Mouse (Mus musculus) hindbrain, postnatal 0 days (tissue): ENCODE results near the gene Tnk2. TPM values are rescaled to one million over a fixed set of nuclear protein-coding genes. Genes with fewer than 3 reads are reported as not detected.

ENCODE experiments used
- ATAC-seq: fragments of 200-750 bp; cut with Nextera tagmentation; 2 replicates; pipeline ENCODE4 v1.8.0; 2017; ENCODE audit warnings: mild to moderate bottlenecking, moderate TSS enrichment, moderate library complexity
- DNase-seq: peaks from one replicate; pipeline ENCODE4 v3.0.0-alpha.2; 2015; ENCODE audit warnings: low spot score
- H3K27ac ChIP-seq: fragments of 300-500 bp; sonication (generic); 2 replicates; pipeline ENCODE4 v1.5.1; 2014; ENCODE audit warnings: mild to moderate bottlenecking
- H3K27me3 ChIP-seq: fragments of 300-500 bp; sonication (generic); 2 replicates; pipeline ENCODE4 v1.6.1; 2014; ENCODE audit warnings: low read length, mixed read lengths; ENCODE audit not compliant: insufficient read depth
- H3K36me3 ChIP-seq: fragments of 300-500 bp; sonication (generic); 2 replicates; pipeline ENCODE4 v1.6.1; 2014; ENCODE audit warnings: low read length, mixed read lengths; ENCODE audit not compliant: insufficient read depth
- H3K4me1 ChIP-seq: fragments of 300-500 bp; sonication (generic); 2 replicates; pipeline ENCODE4 v1.6.1; 2014; ENCODE audit warnings: antibody characterized with exemption, low read length, mixed read lengths; ENCODE audit not compliant: insufficient read depth
- H3K4me2 ChIP-seq: fragments of 300-500 bp; sonication (generic); 2 replicates; pipeline ENCODE4 v1.6.1; 2014; ENCODE audit warnings: low read depth, mild to moderate bottlenecking, low read length, moderate library complexity, mixed read lengths
- H3K4me3 ChIP-seq: fragments of 300-500 bp; sonication (generic); 2 replicates; pipeline ENCODE4 v1.5.1; 2014; ENCODE audit warnings: low read length
- H3K9ac ChIP-seq: fragments of 300-500 bp; sonication (generic); replicated peaks from 2 replicates; pipeline ENCODE4 v1.6.1; 2014; ENCODE audit warnings: mild to moderate bottlenecking, low read length, moderate library complexity, mixed read lengths
- H3K9me3 ChIP-seq: fragments of 300-500 bp; sonication (generic); 2 replicates; pipeline ENCODE4 v1.6.1; 2016; ENCODE audit warnings: low read length, mixed read lengths
- CTCF ChIP-seq: IDR thresholded peaks from 2 replicates; pipeline ENCODE4 v1.5.1; 2016; ENCODE audit warnings: antibody characterized with exemption, control low read depth, low read depth
- WGBS: fragments of 180-500 bp; shearing (Covaris S2); extraction: QIAGEN DNeasy Blood & Tissue Kit; methylation state at CpG from one replicate; pipeline ENCODE4 v1.1.7; 2014; 5-methylcytosine and 5-hydroxymethylcytosine counted together
- polyA plus RNA-seq: library from polyadenylated mRNA; unstranded; fragments of >200 nt; fragmentation: Nextera tagmentation; extraction: Ambion mirVana; gene quantifications from 2 replicates; pipeline ENCODE4 v1.2.1, GENCODE M21; 2015
- total RNA-seq: library from RNA; depleted of rRNA; stranded (reverse); fragments of >200 nt; gene quantifications from 2 replicates; pipeline ENCODE4 v1.2.3, GENCODE M21; 2014

Gene Tnk2
- total and polyA plus RNA-seq, 2 experiments from 2014 or later: 18.6 to 90.5 TPM

DNA sequence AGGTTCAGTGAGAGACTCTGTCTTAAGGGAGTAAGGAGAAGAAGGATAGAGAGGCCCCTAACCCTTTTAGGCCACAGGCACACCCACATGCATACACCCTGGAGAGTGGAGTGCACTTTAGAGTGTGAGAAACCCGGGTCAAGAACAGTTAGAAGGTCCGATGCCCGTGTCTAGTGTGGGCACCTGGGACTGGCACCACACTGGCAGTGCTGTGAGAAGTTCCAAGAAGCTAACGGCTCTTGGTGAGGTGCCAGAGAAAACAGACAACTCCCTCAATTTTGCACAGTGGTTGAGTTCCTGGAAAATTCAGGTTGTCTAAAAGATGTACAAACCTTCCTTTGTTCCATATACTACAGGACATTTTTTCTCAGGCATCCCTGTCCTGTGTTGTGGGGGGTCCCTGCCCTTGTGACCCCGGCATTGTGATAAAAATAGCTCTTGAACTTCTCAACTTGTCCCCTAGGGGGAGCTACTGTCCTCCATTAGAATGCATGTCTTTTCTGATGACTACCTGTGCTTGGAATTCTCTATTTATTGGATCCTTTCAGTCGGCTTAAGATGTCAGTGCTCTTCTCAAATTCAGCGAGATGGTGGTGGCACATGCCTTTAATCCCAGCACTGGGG lies 53.3 kb downstream of the Tnk2 start:
- ATAC-seq: no peak
- DNase-seq: peak; percentile 66
- WGBS: 34% methylated on average over 7 of the region's 7 CpGs

DNA sequence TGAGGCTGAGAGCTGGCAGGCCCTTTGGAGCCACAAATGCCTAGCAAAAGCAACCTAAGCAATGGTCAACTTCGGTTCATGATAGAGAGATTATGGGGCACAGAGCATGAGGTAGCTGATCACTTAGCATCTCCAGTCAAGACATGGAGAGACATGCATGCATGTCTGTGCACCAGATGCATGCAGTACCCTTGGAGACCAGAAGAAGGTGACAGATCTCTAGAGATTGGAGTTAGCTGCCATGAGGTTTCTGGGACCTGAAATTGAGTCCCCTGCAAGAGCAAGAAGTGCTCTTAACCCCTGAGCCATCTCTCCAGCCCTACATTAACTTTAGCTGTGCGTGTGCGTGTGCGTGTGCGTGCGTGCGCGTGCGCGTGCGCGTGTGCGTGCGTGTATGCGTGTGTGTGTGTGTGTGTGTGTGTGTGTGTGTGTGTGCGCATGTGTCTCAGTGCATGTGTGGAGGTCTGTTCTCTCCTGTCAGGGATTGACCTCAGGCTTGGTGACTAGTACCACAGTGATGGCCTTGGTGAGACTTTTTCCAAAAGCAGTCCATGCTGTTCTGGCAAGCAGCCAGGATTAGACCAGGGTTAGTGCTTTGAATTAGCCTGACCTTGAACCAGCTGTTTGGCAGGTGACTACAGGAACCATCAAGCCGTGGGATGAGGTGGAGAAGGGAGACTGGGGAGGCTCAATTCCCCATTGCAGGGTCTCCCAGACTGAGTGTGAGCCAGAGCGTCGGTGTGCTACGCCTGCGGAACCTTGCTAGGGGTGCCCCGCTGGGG lies 54.2 kb downstream of the Tnk2 start:
- Histone ChIP-seq H3K4me1 (no peaks in the 10 kb centered on the region), H3K9me3 (no peaks in the 10 kb centered on the region), H3K27me3 (no peaks in the 10 kb centered on the region), H3K4me2 (no peak overlapping the region), H3K36me3 (no peaks in the 10 kb centered on the region), H3K4me3 (no peak overlapping the region), H3K9ac (no peak overlapping the region), H3K27ac (no peak overlapping the region)
- 87% methylated on average over 22 of the region's 22 CpGs for WGBS
- peak; percentile 55 for TF ChIP-seq CTCF
- DNase-seq (no peak), ATAC-seq (no peak)

More for the DNA sequence above, 53.3 kb downstream of the Tnk2 start:
- H3K9ac ChIP-seq: no peak overlapping the region
- H3K4me3 ChIP-seq: no peak overlapping the region
- no peaks in the 10 kb centered on the region for H3K27me3 ChIP-seq
- H3K27ac ChIP-seq: no peak overlapping the region
- no peaks in the 10 kb centered on the region for H3K4me1 ChIP-seq
- no peak overlapping the region for H3K4me2 ChIP-seq
- peak; percentile 68 for TF ChIP-seq CTCF
- no peaks in the 10 kb centered on the region for H3K36me3 ChIP-seq
- H3K9me3 ChIP-seq: no peaks in the 10 kb centered on the region

DNA sequence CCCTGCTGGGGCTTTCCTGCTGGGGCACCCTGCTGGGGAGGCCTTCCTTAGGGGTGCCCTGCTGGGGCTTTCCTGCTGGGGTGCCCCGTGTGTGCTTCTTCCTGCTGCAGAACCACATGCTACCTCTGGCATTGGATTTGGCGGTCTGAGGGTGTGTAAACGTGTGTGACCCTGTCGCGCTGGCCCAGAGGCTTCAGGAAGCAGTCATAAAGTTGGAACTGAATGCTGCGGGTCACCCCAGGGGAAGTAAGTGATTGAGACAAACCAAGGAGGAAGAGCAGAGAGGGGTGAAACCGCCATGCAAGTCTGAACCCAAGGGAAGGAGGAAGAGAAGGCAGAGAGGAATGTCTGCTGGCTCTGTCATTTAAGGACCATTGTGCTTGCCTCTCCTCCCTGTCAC lies 54.9 kb downstream of the Tnk2 start:
- Histone ChIP-seq H3K9ac (no peak overlapping the region), H3K4me2 (no peak overlapping the region)
- no peak; the same call in 1 of the 2 replicates for ATAC-seq

DNA sequence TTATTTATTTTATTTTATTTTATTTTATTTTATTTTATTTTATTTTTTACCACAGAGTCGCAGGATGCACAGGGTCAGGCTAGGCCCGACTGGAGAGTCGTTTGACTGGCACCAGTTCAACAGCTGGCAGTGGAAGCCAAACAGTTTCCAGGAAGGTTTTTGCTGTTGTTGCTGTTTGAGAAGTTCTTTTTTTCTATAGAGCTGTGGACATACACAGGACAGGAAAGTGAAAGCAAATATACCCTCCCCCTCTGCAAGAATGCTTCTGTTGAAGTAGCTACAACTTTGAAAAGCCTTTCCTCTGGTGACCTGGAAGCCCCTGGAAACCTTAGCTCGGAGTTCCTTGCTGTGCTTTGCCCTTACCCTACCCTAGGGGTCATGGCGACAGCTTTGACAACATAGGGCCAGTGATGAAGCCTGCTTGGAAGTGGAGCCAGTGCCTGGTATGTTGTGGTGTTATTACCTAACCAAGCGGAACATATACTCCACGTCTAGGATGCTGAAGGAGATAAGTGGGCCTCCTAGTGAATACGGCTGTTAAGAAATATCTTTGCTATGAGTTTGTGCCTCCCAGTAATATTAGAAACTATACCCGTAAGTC lies 59.7 kb downstream of the Tnk2 start:
- Histone ChIP-seq H3K9me3 (no peaks in the 10 kb centered on the region), H3K27ac (no peak overlapping the region), H3K4me1 (no peaks in the 10 kb centered on the region), H3K4me2 (no peak overlapping the region), H3K36me3 (no peaks in the 10 kb centered on the region), H3K9ac (no peak overlapping the region), H3K4me3 (no peak overlapping the region), H3K27me3 (no peaks in the 10 kb centered on the region)
- ATAC-seq: no peak
- no peak for TF ChIP-seq CTCF
- no peak for DNase-seq
- 65% methylated on average over 9 of the region's 9 CpGs for WGBS

More for the DNA sequence above, 54.9 kb downstream of the Tnk2 start:
- H3K9me3 ChIP-seq: no peaks in the 10 kb centered on the region
- H3K27ac ChIP-seq: no peak overlapping the region
- no peak for TF ChIP-seq CTCF
- no peak for DNase-seq
- no peak overlapping the region for H3K4me3 ChIP-seq
- no peaks in the 10 kb centered on the region for H3K27me3 ChIP-seq
- WGBS: 35% methylated on average over 7 of the region's 7 CpGs
- no peaks in the 10 kb centered on the region for H3K36me3 ChIP-seq
- no peaks in the 10 kb centered on the region for H3K4me1 ChIP-seq

DNA sequence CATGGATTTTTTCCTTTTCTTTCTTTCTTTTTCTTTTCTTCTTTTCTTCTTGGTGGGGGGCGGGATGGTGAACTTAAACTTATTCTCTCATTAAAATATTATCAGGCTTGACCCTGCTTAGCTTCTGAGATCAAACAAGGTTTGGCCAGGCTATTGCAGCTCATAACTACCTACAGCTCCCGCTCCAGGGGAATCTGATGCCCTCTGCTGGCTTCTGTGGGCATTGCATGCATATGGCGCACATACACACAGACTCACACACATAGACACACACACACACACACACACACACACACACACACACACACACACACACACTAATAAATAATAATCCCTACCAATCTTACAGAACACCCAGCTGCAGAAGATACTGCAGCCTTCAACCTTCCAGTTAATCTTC lies 61.9 kb downstream of the Tnk2 start:
- Histone ChIP-seq H3K36me3 (no peaks in the 10 kb centered on the region), H3K9me3 (no peaks in the 10 kb centered on the region), H3K27ac (no peak overlapping the region), H3K9ac (no peak overlapping the region), H3K4me2 (no peak overlapping the region), H3K27me3 (no peaks in the 10 kb centered on the region), H3K4me1 (no peaks in the 10 kb centered on the region), H3K4me3 (no peak overlapping the region)
- 97% methylated on average over 3 of the region's 3 CpGs for WGBS
- ATAC-seq (no peak), DNase-seq (no peak)
- TF ChIP-seq CTCF: peak; percentile 32

DNA sequence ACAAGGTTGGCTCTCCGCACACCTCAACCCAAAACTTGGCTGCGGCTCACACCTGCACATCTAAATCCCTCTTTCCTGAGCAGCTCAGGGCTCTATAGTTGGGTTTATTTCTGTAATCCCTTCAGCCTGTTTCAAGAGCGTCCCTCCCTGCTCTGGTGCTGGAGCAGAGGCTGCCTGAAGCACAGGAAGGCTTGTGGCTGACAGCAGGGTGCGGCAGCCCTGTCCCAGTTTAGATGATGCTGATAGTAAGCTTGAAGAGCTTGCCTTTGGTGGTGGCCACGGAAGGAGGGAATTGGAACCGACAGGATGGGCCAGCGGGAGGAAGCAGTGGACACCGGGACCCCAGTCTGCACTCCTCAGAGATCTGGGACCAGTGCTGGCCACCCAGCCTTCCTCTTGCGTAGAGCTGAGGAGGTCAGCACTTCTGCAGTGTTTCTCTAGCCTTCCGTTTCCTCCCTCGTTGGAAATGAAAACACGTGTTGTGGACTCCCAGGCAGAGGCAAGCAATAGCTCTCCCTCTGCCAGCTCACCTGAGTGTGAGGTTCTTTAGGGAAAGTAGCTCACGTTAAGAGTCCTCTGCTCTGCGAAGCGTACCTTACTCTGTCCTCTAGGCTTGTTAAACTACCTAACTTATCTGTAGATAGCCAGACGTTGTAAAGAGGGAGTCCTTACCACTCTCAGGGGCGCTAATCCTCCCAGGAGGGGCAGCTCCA lies 63.6 kb downstream of the Tnk2 start:
- TF ChIP-seq CTCF: no peak
- Histone ChIP-seq H3K27ac (no peak overlapping the region), H3K9me3 (no peaks in the 10 kb centered on the region), H3K4me2 (no peak overlapping the region), H3K27me3 (no peaks in the 10 kb centered on the region), H3K9ac (no peak overlapping the region), H3K36me3 (no peaks in the 10 kb centered on the region), H3K4me1 (no peaks in the 10 kb centered on the region), H3K4me3 (no peak overlapping the region)
- no peak for ATAC-seq
- DNase-seq: no peak
- WGBS: 75% methylated on average over 17 of the region's 17 CpGs
